Mouse (Mus musculus): ENCODE results near the gene Mark1. TPM values are rescaled to one million over a fixed set of nuclear protein-coding genes. Genes with fewer than 3 reads are reported as not detected.
A peak's percentile ranks its signal among the peaks of the same experiment; 100 is the strongest.

Gene Mark1
- polyA plus RNA-seq, 1 experiment from 2014 or later: 1.6 TPM

- no peak for ATAC-seq (ENCODE audit: low read depth)
- no peaks in the 10 kb centered on the region for H3K36me3 ChIP-seq (ENCODE audit: control insufficient read depth, insufficient read depth, low read length)
These were observed 61.3 kb downstream of the Mark1 start for GRCm38 (mm10) chr1:184938106-184938505.

GRCm38 (mm10) chr1:184935980-184936379, 63.4 kb downstream of the Mark1 start:
- Histone ChIP-seq H3K27me3 (ENCODE audit: control insufficient read depth, insufficient read depth, low read depth, low read length) (no peaks in the 10 kb centered on the region), H3K4me1 (replicated peaks; ENCODE audit: control insufficient read depth, insufficient read depth, low read length) (peaks cover 6% of the 10 kb centered on the region; the same call in 1 of the 2 replicates), H3K9me3 (ENCODE audit: control insufficient read depth, low read length) (no peaks in the 10 kb centered on the region), H3K4me2 (ENCODE audit: low read depth, low read length) (no peak overlapping the region), H3K9ac (ENCODE audit: low read length) (no peak overlapping the region), H3K27ac (ENCODE audit: low read length) (0 out of 2 replicates have a peak overlapping the region, but pooled peaks have one; percentile 30), H3K4me3 (ENCODE audit: low read length) (no peak overlapping the region), H3K36me3 (ENCODE audit: control insufficient read depth, insufficient read depth, low read length) (no peaks in the 10 kb centered on the region)
- 38% methylated on average over 5 of the region's 5 CpGs for WGBS
- ATAC-seq (ENCODE audit: low read depth): no peak

More at GRCm38 (mm10) chr1:184938106-184938505, 61.3 kb downstream of the Mark1 start:
- H3K9ac ChIP-seq (ENCODE audit: low read length): no peak overlapping the region
- no peak overlapping the region for H3K4me3 ChIP-seq (ENCODE audit: low read length)
- H3K27me3 ChIP-seq (ENCODE audit: control insufficient read depth, insufficient read depth, low read depth, low read length): no peaks in the 10 kb centered on the region
- H3K4me2 ChIP-seq (ENCODE audit: low read depth, low read length): no peak overlapping the region
- no peak overlapping the region for H3K27ac ChIP-seq (ENCODE audit: low read length)
- peaks cover 6% of the 10 kb centered on the region; the same call in 1 of the 2 replicates for H3K4me1 ChIP-seq (replicated peaks; ENCODE audit: control insufficient read depth, insufficient read depth, low read length)
- H3K9me3 ChIP-seq (ENCODE audit: control insufficient read depth, low read length): no peaks in the 10 kb centered on the region
- 71% methylated on average over 4 of the region's 4 CpGs for WGBS

- peak; percentile 62; the same call in 1 of the 2 replicates for ATAC-seq (ENCODE audit: low read depth)
- no peak overlapping the region for H3K4me3 ChIP-seq (ENCODE audit: low read length)
- WGBS: 40% methylated on average over 6 of the region's 6 CpGs
- H3K27ac ChIP-seq (ENCODE audit: low read length): no peak overlapping the region; the same call in 1 of the 2 replicates
- peaks cover 6% of the 10 kb centered on the region; the same call in 1 of the 2 replicates for H3K4me1 ChIP-seq (replicated peaks; ENCODE audit: control insufficient read depth, insufficient read depth, low read length)
- H3K9me3 ChIP-seq (ENCODE audit: control insufficient read depth, low read length): no peaks in the 10 kb centered on the region
- H3K9ac ChIP-seq (ENCODE audit: low read length): no peak overlapping the region
- no peaks in the 10 kb centered on the region for H3K36me3 ChIP-seq (ENCODE audit: control insufficient read depth, insufficient read depth, low read length)
- no peak overlapping the region for H3K4me2 ChIP-seq (ENCODE audit: low read depth, low read length)
- no peaks in the 10 kb centered on the region for H3K27me3 ChIP-seq (ENCODE audit: control insufficient read depth, insufficient read depth, low read depth, low read length)
These were observed 63.9 kb downstream of the Mark1 start for GRCm38 (mm10) chr1:184935490-184935889.

GRCm38 (mm10) chr1:184931097-184931496, 68.3 kb downstream of the Mark1 start:
- peaks cover 5% of the 10 kb centered on the region; the same call in 1 of the 2 replicates for H3K4me1 ChIP-seq (replicated peaks; ENCODE audit: control insufficient read depth, insufficient read depth, low read length)
- H3K36me3 ChIP-seq (ENCODE audit: control insufficient read depth, insufficient read depth, low read length): peaks cover 2% of the 10 kb centered on the region; the same call in 1 of the 2 replicates
- no peak overlapping the region for H3K9ac ChIP-seq (ENCODE audit: low read length)
- H3K27ac ChIP-seq (ENCODE audit: low read length): no peak overlapping the region
- H3K4me2 ChIP-seq (ENCODE audit: low read depth, low read length): no peak overlapping the region
- H3K27me3 ChIP-seq (ENCODE audit: control insufficient read depth, insufficient read depth, low read depth, low read length): no peaks in the 10 kb centered on the region
- no peaks in the 10 kb centered on the region for H3K9me3 ChIP-seq (ENCODE audit: control insufficient read depth, low read length)
- 85% methylated on average over 6 of the region's 6 CpGs for WGBS
- ATAC-seq (ENCODE audit: low read depth): no peak
- no peak overlapping the region for H3K4me3 ChIP-seq (ENCODE audit: low read length)

- Histone ChIP-seq H3K4me3 (ENCODE audit: low read length) (no peak overlapping the region), H3K27me3 (ENCODE audit: control insufficient read depth, insufficient read depth, low read depth, low read length) (no peaks in the 10 kb centered on the region), H3K9me3 (ENCODE audit: control insufficient read depth, low read length) (no peaks in the 10 kb centered on the region), H3K4me1 (replicated peaks; ENCODE audit: control insufficient read depth, insufficient read depth, low read length) (no peaks in the 10 kb centered on the region), H3K36me3 (ENCODE audit: control insufficient read depth, insufficient read depth, low read length) (peaks cover 2% of the 10 kb centered on the region; the same call in 1 of the 2 replicates), H3K9ac (ENCODE audit: low read length) (no peak overlapping the region), H3K27ac (ENCODE audit: low read length) (no peak overlapping the region), H3K4me2 (ENCODE audit: low read depth, low read length) (no peak overlapping the region)
- ATAC-seq (ENCODE audit: low read depth): no peak
- WGBS: 71% methylated on average over 1 of the region's 1 CpGs
These were observed 71.0 kb downstream of the Mark1 start for GRCm38 (mm10) chr1:184928382-184928781.

DNA sequence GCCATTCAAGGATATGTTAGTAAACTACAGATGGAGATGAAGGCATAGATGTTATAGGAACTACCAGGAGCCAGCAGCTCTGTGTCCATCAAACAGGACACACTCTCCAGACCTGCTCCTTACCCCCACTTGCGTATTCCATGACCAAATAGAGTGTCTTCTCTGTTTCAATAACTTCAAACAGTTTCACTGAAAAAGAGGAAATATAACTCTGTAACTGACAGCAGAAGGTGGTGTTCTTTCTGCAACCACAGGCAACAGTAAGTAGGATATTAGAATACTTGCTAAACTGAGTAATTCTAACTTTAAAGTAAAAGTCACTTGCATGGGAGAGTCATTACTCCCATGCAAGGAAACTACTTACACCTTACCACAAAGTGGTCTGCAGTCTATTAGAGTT, 71.5 kb downstream of the Mark1 start:
- H3K27me3 ChIP-seq (ENCODE audit: control insufficient read depth, insufficient read depth, low read depth, low read length): no peaks in the 10 kb centered on the region
- WGBS: 77% methylated on average over 1 of the region's 1 CpGs
- H3K4me1 ChIP-seq (replicated peaks; ENCODE audit: control insufficient read depth, insufficient read depth, low read length): no peaks in the 10 kb centered on the region
- no peak overlapping the region for H3K9ac ChIP-seq (ENCODE audit: low read length)
- H3K9me3 ChIP-seq (ENCODE audit: control insufficient read depth, low read length): no peaks in the 10 kb centered on the region
- no peak overlapping the region for H3K4me2 ChIP-seq (ENCODE audit: low read depth, low read length)
- H3K27ac ChIP-seq (ENCODE audit: low read length): no peak overlapping the region
- H3K36me3 ChIP-seq (ENCODE audit: control insufficient read depth, insufficient read depth, low read length): peaks cover 2% of the 10 kb centered on the region; the same call in 1 of the 2 replicates
- no peak overlapping the region for H3K4me3 ChIP-seq (ENCODE audit: low read length)
- no peak for ATAC-seq (ENCODE audit: low read depth)

DNA sequence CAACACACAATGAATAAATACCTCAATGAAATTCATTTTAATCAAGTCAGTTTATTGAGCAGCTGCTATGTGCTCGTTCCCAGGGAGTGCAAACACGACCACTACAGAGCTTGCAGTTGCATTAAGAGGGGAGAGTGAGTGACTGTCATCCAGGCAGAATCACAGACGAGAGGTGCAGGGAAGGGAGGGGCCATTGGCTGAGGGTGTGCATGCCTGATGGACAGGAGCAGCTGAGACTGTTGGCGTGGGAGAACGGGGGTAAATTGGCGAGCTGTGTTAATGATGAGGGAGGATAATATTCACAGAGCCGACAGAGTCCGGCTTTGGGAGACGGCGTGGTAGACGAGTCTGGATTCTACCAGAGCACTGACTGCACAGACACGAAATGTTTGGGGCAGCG, 76.5 kb downstream of the Mark1 start:
- 82% methylated on average over 13 of the region's 13 CpGs for WGBS
- H3K4me3 ChIP-seq (ENCODE audit: low read length): no peak overlapping the region

DNA sequence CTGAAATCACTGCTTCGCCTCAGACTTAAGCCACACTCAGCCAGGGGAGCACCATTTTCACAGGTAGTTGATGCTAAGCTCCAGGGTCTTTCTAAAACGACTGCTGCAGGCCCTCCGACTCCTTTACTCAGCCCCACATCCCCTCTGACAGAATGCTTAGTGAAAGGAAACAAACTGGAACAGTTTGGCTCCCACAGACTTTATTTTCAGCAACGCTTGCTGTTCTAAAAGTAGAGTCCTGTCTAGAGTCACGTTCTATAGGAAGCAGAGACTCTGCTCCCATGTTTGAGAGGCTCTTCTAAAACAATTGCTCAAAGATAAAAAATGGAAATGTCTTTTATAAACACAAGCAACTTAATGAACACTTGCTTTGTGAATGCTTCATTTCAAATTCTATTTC, 79.3 kb downstream of the Mark1 start:
- Histone ChIP-seq H3K27ac (ENCODE audit: low read length) (no peak overlapping the region), H3K9me3 (ENCODE audit: control insufficient read depth, low read length) (no peaks in the 10 kb centered on the region), H3K36me3 (ENCODE audit: control insufficient read depth, insufficient read depth, low read length) (peaks cover 4% of the 10 kb centered on the region; the same call in 1 of the 2 replicates), H3K4me1 (replicated peaks; ENCODE audit: control insufficient read depth, insufficient read depth, low read length) (no peaks in the 10 kb centered on the region), H3K9ac (ENCODE audit: low read length) (no peak overlapping the region), H3K4me2 (ENCODE audit: low read depth, low read length) (no peak overlapping the region), H3K4me3 (ENCODE audit: low read length) (no peak overlapping the region), H3K27me3 (ENCODE audit: control insufficient read depth, insufficient read depth, low read depth, low read length) (no peaks in the 10 kb centered on the region)
- ATAC-seq (ENCODE audit: low read depth): no peak
- 70% methylated on average over 5 of the region's 5 CpGs for WGBS

More for the DNA sequence above, 76.5 kb downstream of the Mark1 start:
- peaks cover 6% of the 10 kb centered on the region; the same call in 1 of the 2 replicates for H3K36me3 ChIP-seq (ENCODE audit: control insufficient read depth, insufficient read depth, low read length)
- no peak for ATAC-seq (ENCODE audit: low read depth)
- no peak overlapping the region for H3K9ac ChIP-seq (ENCODE audit: low read length)
- no peaks in the 10 kb centered on the region for H3K4me1 ChIP-seq (replicated peaks; ENCODE audit: control insufficient read depth, insufficient read depth, low read length)
- H3K9me3 ChIP-seq (ENCODE audit: control insufficient read depth, low read length): no peaks in the 10 kb centered on the region
- no peaks in the 10 kb centered on the region for H3K27me3 ChIP-seq (ENCODE audit: control insufficient read depth, insufficient read depth, low read depth, low read length)
- H3K4me2 ChIP-seq (ENCODE audit: low read depth, low read length): no peak overlapping the region
- H3K27ac ChIP-seq (ENCODE audit: low read length): no peak overlapping the region

- no peaks in the 10 kb centered on the region for H3K4me1 ChIP-seq (replicated peaks; ENCODE audit: control insufficient read depth, insufficient read depth, low read length)
- no peak overlapping the region for H3K27ac ChIP-seq (ENCODE audit: low read length)
- H3K9ac ChIP-seq (ENCODE audit: low read length): no peak overlapping the region
- H3K36me3 ChIP-seq (ENCODE audit: control insufficient read depth, insufficient read depth, low read length): peaks cover 4% of the 10 kb centered on the region; the same call in 1 of the 2 replicates
- no peaks in the 10 kb centered on the region for H3K27me3 ChIP-seq (ENCODE audit: control insufficient read depth, insufficient read depth, low read depth, low read length)
- no peaks in the 10 kb centered on the region for H3K9me3 ChIP-seq (ENCODE audit: control insufficient read depth, low read length)
- H3K4me2 ChIP-seq (ENCODE audit: low read depth, low read length): no peak overlapping the region
- WGBS: 89% methylated on average over 5 of the region's 5 CpGs
- no peak overlapping the region for H3K4me3 ChIP-seq (ENCODE audit: low read length)
- ATAC-seq (ENCODE audit: low read depth): no peak
These were observed 81.0 kb downstream of the Mark1 start for GRCm38 (mm10) chr1:184918227-184918888.

All from lung, embryonic 16.5 days (tissue).